Mouse (Mus musculus) monocyte, adult 5-6 weeks (primary cell): ENCODE measurements around the gene Dync1li1. TPM values are rescaled to one million over a fixed set of nuclear protein-coding genes. Genes with fewer than 3 reads are reported as not detected.
"Not testable (repeated sequence)": the region's sequence is repeated elsewhere in the genome, so short reads cannot be mapped to it uniquely, and the experiment has no call there.

ENCODE experiments used
- ATAC-seq: fragments of 153-309, 156-312 bp; replicated peaks from 2 replicates; pipeline ENCODE4 v1.8.0; 2017; ENCODE audit warnings: mild to moderate bottlenecking; ENCODE audit not compliant: low TSS enrichment, insufficient number of reproducible peaks, severe bottlenecking, poor library complexity, low FRiP score
- total RNA-seq: library from RNA; stranded (forward); fragments of 200-1000, 200-491, 200-594 nt; gene quantifications from 3 replicates; pipeline ENCODE4 v1.2.3, GENCODE M21; 2017

Gene Dync1li1
- total RNA-seq, result 66.7 to 93.5 TPM (median 91.6 TPM) in 3 replicates

DNA sequence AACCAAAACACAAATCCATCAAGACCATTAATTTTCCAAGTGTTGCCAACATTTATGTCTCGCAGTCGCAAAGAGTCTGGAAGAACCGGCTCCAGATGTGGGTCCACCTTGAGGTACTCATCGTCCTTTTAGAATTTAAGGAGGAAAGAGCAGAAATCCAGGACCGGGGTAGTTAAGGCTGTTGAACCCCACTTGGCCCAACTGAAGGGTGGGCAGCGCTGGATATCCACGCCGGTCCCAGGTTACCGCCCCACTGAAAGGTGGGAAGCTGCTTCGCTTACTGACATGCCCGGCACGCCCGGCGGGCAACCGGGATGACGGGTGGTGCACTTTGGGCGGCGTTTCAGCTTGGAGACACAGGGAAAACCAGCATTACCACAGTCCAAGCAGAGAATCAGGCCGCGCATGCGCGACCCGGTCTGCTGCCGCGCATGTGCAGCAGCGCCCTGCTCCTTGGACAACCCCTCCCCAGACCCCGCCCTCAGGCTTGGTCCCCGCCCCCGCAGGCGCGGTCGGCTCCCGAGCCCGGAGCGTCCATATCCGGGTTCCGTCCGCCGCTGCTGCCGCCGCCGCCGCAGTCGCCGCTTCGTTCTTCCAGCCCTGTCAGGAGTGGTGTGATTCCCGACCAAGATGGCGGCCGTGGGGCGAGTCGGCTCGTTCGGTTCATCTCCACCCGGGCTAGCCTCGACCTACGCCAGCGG lies at the start of gene Dync1li1:
Gene Dync1li1 (plus strand): TSS at position 539 of the 701 bp plus-strand sequence.
- ATAC-seq, result peak; percentile 89

DNA sequence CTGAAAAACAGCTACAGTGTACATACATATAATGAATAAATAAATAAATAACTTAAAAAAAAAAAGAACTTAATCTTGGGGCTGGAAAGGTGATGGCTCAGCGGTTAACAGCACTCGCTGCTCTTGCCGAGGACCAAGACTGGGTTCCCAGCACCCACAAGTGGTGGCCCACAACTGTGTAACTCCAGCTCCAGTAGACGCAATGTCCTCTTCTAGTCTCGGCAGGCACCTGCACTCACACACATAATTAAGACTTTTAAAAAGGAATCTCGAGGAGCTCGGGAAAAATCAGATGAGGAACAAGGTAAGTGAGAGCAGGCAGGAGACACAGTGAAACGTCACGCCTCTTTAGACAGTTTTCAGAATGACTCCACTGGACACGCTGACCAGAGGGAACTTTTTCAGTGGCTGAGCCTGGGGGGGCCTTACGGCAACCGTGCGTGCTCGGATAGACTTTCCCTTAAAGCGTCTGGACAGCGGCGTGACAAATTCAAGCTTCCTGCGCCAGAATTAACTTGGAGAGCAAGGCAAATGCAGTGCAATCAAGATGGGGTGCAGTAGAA lies 49.3 kb upstream of the Dync1li1 start:
- ATAC-seq, result 0 out of 2 replicates have a peak, but pooled peaks have one; percentile 2

DNA sequence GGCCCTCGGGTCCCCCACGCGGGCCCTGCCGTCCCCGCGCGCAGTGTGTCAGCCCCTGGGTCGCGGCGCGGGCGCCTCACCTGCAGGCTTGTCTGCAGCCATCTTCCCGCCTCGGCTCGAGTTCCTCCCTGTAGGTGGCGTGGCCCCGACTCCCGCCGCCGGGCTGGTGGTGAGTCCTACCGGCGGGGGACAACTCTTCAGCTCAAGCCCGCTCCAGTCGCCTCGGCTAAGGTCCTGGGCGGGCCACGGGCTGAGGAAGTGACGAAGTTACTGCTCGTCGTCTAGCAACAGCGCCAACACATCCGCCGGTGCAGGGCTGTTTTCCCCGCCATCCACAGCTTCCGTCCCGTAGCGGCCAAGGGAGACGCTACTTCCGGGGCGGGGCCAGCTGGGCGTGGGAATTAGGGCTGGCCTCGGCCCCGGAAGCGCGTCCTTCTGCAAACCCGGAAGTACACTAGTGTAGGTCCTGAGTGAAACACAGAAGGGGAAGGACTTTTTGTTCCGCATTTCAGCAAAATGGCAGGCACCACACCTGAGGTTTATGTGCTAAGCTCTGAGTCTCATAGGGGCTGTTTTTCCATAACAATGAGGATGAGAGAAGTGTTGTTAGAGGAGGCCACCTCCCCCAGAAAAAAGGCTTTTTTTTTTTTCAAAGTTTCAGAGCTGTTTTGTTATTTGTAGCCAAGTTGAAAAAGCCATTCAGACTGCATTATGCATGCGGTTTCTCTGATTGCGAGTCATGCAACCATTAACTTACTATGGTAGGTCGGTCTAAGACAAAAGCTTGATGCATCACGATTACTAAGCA lies 48.5 kb upstream of the Dync1li1 start, which contains the start of gene Cnot10:
Gene Cnot10 (minus strand): TSS at position 346 of the 808 bp plus-strand sequence.
- peak; percentile 98 for ATAC-seq

DNA sequence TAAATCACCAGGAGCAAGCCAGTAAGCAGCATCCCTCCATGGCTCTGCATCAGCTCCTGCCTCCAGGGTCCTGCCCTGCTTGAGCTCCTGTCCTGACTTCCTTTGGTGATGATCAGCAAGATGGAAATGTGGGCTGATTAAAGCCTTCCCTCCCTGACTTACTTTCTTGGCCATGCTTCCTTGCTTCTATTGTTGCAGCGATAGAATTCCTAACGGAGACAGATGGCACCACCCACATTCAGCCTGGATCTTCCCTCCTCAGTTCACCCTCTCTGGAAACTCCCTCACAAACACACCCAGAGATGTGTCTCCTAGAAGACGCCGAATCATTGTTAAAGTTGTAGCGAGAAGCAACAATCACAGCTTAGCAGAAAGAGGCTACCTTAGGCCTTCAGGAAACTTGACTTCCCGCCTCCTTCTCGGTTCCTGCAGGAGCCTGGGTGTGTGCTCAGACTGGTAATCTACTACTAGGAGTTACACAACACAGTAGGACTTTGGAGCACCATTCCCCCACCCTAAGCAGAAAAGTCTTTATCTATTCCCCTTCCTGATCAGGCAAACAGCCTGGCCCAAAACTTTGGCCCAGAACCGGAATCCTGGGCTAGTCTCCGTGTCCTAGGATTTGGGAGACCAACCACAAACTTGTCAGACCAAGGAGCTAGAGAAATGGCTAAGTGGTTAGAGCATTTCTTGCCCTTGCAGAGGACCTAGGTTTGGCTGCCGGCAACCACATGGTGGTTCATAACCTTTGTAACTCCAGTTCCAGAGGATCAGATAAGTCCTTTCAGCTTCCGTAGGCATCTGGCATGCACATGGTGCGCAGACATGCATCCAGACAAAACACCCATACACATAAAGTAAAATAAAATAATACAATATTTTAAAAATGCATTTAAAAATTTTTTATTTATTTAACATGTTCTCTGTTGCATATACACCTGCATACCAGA lies 41.8 kb upstream of the Dync1li1 start:
- ATAC-seq, result no peak

DNA sequence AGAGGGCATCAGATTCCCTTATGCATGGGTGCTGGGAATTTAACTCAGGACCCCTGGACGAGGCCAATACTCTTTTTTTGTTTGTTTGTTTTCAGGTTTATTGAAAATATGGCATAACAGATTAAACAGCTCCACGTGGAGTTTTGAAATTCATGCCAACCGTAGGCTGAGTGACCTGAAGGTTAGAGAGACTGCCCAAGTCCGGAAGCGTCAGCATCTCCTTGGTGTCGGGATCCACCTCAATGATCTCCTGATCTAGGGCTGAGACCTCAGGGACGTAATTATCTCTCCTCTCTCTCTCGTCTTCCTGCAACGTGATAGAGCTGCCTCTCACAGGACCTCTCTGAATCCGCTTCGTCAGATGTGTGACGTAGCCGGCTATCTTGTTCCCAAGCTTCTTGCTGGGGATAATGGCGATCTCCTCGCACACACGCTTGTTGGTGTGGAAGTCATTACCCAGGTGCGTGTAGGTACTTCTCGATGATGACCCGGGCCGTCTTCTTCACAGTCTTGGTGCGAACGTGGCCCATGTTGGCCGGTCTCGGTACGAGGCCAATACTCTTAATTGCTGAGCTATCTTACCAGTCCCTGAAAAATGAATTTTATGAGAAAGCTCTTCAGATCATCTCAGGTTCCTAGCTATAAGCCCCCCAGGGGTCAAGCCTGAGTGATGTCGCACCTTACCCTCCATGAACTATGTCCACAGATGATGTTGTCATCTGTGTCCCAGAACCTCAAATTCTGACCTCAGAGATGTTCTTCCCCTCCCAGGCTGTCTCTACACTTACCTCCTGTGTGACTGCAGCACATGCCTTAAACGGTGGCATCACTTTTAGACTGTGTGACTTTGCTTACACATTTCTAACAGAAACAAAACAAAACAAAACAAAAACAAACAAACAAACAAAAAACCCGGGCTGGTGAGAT lies 40.8 kb upstream of the Dync1li1 start:
- ATAC-seq, result no peak

DNA sequence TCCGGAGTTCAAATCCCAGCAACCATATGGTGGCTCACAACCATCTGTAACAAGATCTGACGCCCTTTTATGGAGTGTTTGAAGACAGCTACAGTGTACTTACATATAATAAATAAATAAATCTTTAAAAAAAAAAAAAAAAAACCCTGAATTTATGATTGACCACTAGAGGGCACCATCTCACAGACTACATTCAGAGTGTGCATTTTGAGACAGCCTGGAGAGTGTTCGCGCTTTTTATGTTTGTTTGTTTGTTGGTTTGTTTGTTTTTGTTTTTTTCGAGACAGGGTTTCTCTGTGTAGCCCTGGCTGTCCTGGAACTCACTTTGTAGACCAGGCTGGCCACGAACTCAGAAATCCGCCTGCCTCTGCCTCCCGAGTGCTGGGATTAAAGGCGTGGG lies 40.1 kb upstream of the Dync1li1 start:
- ATAC-seq, result not testable (repeated sequence)

DNA sequence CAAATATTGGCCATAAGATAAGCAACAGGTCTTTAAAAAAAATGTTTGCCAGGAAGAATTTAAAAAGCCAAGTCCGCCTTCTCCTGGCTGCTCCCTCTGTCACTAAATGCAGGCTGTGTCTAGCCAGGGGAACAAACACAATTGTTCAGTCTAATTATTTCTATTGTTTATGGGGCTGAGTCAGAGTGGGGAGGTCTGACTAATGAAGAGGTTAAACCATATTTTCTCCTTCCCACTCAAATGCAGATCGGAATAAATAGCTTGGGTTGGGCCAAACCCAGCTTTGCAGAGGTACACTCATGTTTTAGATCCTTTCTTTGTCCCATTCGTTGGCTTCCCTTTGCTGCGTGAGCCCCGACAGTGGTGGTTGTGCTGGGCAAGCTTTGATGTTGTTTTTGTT lies 39.2 kb upstream of the Dync1li1 start:
- ATAC-seq, result no peak

DNA sequence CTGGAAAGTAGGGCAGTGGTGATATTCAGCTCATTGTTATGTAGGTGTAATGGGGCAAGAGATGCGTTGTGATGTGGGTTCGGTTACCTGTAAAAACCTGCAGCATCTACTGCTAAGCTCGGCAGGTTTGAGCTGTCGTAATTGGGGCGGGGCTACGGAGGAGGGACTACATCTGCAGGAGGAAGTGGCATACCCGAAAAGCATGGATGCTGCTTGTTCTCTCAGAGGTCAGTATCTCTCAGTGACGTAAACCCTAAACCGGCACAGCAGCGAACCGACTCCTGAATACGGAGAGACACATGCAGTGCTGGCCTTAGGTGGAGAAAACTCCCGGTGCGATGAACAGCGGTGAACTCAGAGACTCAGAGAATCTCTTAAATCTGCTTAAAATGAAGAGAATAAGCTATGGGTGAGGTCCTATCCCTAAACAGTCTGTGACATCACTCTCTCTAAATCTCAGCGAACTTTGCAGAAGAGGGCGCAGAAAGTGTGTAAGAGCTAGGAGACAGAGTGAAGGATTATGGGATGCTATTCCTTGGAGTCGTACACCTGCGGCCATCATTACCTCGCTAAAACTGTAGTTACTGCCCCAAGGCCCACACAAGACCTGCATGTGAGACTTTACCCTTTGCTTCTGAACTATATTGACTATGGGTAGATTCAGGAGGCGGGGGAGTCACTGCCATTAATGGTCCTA lies 37.5 kb upstream of the Dync1li1 start:
- ATAC-seq, result peak; percentile 70; the same call in 1 of the 2 replicates

DNA sequence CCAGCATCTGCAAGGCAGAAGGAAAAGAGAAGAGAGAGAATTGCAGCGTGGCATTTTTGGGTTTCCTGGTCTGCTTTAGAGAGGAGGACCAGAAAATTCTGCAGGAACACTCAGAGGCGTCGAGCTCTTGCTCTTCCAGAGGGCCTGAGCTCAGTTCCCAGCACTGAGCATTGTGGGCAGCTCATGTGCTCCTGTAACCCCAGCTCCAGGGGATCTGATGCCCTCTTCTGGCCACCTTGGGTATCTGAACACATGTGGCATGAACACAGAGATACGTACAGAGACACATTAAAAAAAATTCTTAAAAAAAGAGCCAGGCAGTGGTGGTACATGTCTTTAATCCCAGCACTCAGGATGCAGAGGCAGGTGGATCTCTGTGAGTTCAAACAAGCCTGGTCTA lies 33.2 kb upstream of the Dync1li1 start:
- no peak for ATAC-seq

DNA sequence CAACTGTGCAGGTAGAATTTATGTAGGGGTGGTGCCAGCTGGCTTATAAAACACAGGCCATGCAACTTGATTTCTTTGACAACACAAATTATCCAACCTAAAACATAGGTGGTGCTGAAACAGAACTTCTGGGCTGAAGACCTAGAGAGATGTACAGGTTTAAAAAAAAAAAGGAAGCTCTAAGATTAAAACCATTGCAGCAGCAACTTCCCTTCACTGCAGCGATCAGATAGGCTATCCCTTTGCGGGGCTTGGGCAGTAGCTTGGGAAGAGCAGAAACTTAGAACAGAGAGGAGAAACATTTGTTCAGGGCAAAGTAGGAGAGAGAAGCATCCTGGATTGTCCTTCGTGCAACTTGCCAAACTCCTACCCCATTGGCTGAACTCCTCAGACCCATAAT lies 31.9 kb upstream of the Dync1li1 start:
- no peak for ATAC-seq

DNA sequence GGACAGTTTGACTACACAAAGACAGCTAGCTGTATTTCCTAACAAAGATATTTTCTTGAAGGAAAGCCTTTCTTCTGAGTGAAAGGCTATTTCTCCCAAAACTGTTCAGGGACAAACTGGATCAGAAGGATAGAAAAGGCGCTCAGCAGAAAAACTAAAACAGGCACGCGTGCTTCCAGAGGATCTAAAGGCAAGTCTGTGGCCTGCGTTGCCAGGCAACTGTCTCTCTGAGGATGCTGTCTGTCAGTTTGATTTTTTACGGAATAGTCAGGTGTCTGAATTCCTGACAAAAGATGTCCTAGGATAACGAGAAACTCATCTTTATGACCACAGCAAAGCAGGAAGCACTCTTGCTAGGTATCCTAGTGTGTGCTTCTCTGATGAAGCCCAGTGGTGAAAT lies 28.1 kb upstream of the Dync1li1 start:
- ATAC-seq, result no peak

DNA sequence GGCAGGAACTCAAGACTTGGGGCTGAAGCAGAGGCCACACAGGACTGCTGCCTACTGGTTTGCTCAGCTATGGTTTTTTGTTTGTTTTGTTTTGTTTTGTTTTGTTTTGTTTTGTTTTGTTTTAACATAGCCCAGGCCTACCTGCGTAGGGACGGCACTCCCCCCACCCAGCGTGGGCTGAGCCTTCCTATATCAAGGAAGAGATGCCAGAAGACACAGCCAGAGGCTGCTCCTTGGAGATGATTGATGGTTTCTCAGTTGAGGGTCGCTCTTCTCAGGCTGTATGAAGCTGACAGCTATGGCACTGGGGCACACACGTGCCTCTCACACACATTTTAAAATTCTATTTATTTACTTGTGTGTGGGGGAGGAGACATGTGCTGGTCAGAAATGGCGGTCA lies 27.6 kb upstream of the Dync1li1 start:
- no peak for ATAC-seq

DNA sequence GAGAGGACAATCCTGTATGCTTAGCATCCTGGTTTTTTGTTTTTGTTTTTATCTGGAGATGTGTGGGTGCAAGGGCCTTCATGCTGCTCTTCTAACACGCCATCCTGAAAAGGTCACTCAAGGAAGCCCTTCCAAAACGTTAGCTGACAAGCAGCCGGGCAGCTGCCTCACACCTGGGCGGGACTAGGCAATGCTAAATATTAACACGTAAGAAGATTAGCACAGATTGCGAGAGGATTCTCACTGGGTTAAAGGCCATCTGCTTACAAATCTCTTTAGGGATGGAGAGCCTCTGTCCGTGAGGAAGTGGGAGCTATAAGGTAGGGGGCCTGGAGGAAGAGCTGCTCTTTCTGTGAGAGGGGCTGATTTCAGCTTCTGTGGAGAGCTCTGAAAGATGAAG lies 26.6 kb upstream of the Dync1li1 start:
- ATAC-seq, result no peak

DNA sequence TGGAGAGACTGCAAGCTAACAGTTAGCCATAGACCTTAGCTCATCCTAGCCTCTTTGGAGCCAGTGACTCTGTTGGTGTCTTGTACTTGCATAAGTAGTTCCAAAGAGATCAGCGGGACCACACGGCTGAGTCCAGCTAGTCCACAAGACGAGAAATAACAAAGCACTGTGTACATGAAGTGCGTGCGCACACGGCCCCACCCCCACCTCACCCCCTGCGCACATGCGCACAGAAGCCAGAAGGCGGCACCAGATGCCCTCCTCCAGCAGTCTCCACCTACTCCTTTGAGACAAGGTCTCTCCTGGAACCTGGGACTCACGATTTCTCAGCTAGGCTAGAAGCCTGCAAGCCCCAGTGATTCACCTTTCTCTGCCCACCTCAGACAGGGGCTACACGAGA lies 24.8 kb upstream of the Dync1li1 start:
- no peak for ATAC-seq

DNA sequence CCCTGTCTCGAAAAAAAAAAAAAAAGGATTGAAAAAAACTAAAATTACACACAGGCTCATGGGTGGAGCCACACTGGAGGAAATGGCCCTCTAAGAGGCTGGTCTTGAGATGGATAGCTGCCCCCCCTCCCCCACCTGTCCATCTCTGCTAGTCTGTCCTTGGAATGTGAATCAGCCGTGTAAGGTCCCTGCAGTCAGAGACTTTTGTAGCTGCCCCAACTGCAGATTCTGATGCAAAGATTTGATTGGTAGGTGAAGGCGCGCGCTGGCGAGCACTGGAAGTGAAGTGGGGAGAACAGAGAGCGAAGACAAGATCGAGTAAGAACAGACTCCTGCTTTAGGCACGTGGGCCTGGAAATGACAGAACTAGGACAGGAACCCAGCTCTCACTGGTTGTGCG lies 21.7 kb upstream of the Dync1li1 start:
- no peak for ATAC-seq

DNA sequence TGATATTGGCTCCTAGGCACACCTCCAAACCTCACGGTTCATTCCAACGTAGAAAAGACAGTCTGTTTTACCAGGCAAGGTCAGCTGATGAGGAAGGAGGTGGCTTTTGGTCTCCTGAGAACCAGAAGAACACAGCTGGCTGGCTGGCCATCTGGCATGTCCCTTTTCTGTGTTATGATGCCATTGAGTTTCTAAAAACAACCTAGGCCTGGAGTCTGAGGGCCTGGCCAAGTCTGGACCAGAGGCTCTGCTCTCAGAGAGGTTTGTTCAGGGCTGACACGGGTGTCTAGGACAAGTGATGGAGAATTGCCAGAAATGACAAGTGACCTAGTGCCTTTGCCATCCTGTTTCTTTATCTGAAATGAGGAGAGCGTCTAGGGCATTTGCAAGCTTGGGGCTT lies 20.5 kb upstream of the Dync1li1 start:
- no peak for ATAC-seq

DNA sequence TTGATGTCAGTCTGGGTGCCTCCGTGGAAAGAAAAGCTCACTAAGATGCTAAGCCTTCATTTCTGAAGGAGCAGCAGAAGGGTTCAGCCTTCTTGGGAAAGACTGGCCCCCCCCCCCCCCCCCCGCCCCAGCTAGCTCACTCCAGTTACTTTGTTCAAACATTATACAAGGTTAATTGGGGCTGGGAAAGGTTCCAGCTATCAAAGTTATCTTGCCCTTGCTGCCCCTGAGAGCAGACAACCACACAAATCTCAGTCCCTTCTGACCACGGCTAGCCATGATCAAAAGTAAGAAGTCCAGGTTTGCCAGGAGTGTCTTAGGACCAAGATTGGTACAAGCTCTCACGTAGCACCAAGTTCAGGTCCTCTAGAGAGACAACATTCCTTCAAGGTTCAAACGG lies 19.6 kb upstream of the Dync1li1 start:
- ATAC-seq, result no peak
